Comparison of ENCODE assay signal across 8 mouse cellular contexts in genomic region chr7:19956341-19956781, GRCm38 (mm10). TPM values are rescaled to one million over a fixed set of nuclear protein-coding genes. Genes with fewer than 3 reads are reported as not detected.
DNase-seq lines count a peak whose midpoint lies in the region; ATAC-seq and TF ChIP-seq lines count a peak whose summit lies in the region.

No protein-coding gene starts in this region.

- WGBS in heart, embryonic 10.5 days = 2% methylated on average over 7 of the region's 7 CpGs

- no peaks in the 10 kb centered on the region for H3K36me3 ChIP-seq in heart, embryonic 10.5 days

- no peaks in the 10 kb centered on the region for H3K27me3 ChIP-seq in heart, embryonic 10.5 days (ENCODE audit: insufficient read depth, poor library complexity, severe bottlenecking)

- DNase-seq in heart, adult 11 months = peak; percentile 96
- no peak for DNase-seq in heart, embryonic 10.5 days (ENCODE audit: low spot score)
- DNase-seq in cerebellum, postnatal 25 days = peak; percentile 81 to 90
- DNase-seq in gastrocnemius, adult 2 months = peak; percentile 87
- DNase-seq in kidney, adult 11 months = peak; percentile 82
- DNase-seq in left cerebral cortex, postnatal 4 days = peak; percentile 82
- peak; percentile 72 to 87 for DNase-seq in spleen, postnatal 10 days (ENCODE audit: low spot score in 2 of 2)

- 0 out of 2 replicates have a peak, but pooled peaks cover 5% of the 10 kb centered on the region for H3K4me1 ChIP-seq in heart, embryonic 10.5 days

- no peak overlapping the region for H3K27ac ChIP-seq in heart, embryonic 10.5 days
- no peak overlapping the region for H3K27ac ChIP-seq in gastrocnemius, adult 2 months

- no peak overlapping the region for H3K4me3 ChIP-seq in heart, embryonic 10.5 days
- H3K4me3 ChIP-seq in gastrocnemius, adult 2 months = no peak overlapping the region

- ATAC-seq in monocyte, adult 5-6 weeks (replicated peaks; ENCODE audit: insufficient number of reproducible peaks, low FRiP score, low TSS enrichment, poor library complexity, severe bottlenecking) = peak; percentile 87

- TF ChIP-seq CTCF in gastrocnemius, adult 2 months (IDR thresholded peaks at IDR 0.05) = peak; percentile 85

- H3K9me3 ChIP-seq in heart, embryonic 10.5 days = no peaks in the 10 kb centered on the region

- intact Hi-C loops in gastrocnemius, adult 2 months (cut with DNase I) = loop anchor here (1.0 kb wide), 1 partner anchor 46 kb away; no protein-coding TSS in a partner anchor
- intact Hi-C loops in left cerebral cortex, postnatal 4 days (cut with DNase I) = loop anchor here (5.0 kb wide), 1 partner anchor 34 kb away; the partner anchor contains the start of gene Pvr

RNA-seq across cellular contexts. Expression of gene Igsf23, which starts 5.8 kb away (rescaled TPM):
- polyA plus RNA-seq in heart, embryonic 10.5 days (2016; fragmentation: Nextera tagmentation; extraction: Ambion mirVana) = 1.3 and 2.1 TPM in 2 replicates
- total RNA-seq in gastrocnemius, adult 2 months (2021) = not detected
- not detected for total RNA-seq in left cerebral cortex, postnatal 4 days (2021)
- total RNA-seq in monocyte, adult 5-6 weeks (2017) = 0.75 TPM in 1 of 3 replicates, not detected in the others

RNA-seq across cellular contexts. Expression of gene Ceacam20, which starts 8.9 kb away (rescaled TPM):
- not detected in 2 replicates for polyA plus RNA-seq in heart, embryonic 10.5 days (2016; fragmentation: Nextera tagmentation; extraction: Ambion mirVana)
- not detected for total RNA-seq in gastrocnemius, adult 2 months (2021)
- not detected for total RNA-seq in left cerebral cortex, postnatal 4 days (2021)
- total RNA-seq in monocyte, adult 5-6 weeks (2017) = not detected in 3 replicates

RNA-seq across cellular contexts. Expression of gene Nlrp9b, which starts 34.9 kb away (rescaled TPM):
- polyA plus RNA-seq in heart, embryonic 10.5 days (2016; fragmentation: Nextera tagmentation; extraction: Ambion mirVana) = 0.05 TPM in 1 of 2 replicates, not detected in the other
- total RNA-seq in gastrocnemius, adult 2 months (2021) = not detected
- total RNA-seq in left cerebral cortex, postnatal 4 days (2021) = not detected
- total RNA-seq in monocyte, adult 5-6 weeks (2017) = not detected in 3 replicates

RNA-seq across cellular contexts. Expression of gene Pvr, which starts 35.4 kb away (rescaled TPM):
- polyA plus RNA-seq in heart, embryonic 10.5 days (2016; fragmentation: Nextera tagmentation; extraction: Ambion mirVana) = 12.9 and 15.0 TPM in 2 replicates
- 1 to 10 TPM; 5.9 to 6.3 TPM for total RNA-seq in gastrocnemius, adult 2 months (2021)
- 10 to 100 TPM; 14.6 to 18.8 TPM for total RNA-seq in left cerebral cortex, postnatal 4 days (2021)
- total RNA-seq in monocyte, adult 5-6 weeks (2017) = 8.2 to 13.6 TPM (median 12.2 TPM) in 3 replicates
